Mouse (Mus musculus): ENCODE data around the gene Dock3. TPM values are rescaled to one million over a fixed set of nuclear protein-coding genes. Genes with fewer than 3 reads are reported as not detected.

Dock3 gene
- polyA plus RNA-seq, 1 experiment from 2014 or later = 0.19 TPM

GRCm38 (mm10) chr9:106908174-106908573 is 323.5 kb downstream of the Dock3 start:
- H3K27me3 ChIP-seq = peaks cover 27% of the 10 kb centered on the region
- ATAC-seq (no peak), DNase-seq (ENCODE audit: low read depth, low spot score) (no peak)
- ChIA-PET POLR2A (no interaction called here), CTCF (interaction anchor here (0.8 kb wide), 1 partner anchor 24 kb away, joined by 3 read pairs; no protein-coding TSS in a partner anchor)
- in situ Hi-C loops (cut with MboI; ENCODE audit: low pct_unique_long_range_greater_than_20kb) = no loop called here
- TF ChIP-seq CTCF (IDR thresholded peaks at IDR 0.05) = no peak

- in situ Hi-C loops (cut with MboI; ENCODE audit: low pct_unique_long_range_greater_than_20kb) = no loop called here
- ATAC-seq = no peak
- H3K27me3 ChIP-seq = peaks cover 26% of the 10 kb centered on the region
- ChIA-PET CTCF (interaction anchor here (0.8 kb wide), 1 partner anchor 47 kb away, joined by 3 read pairs; no protein-coding TSS in a partner anchor), POLR2A (no interaction called here)
- no peak for DNase-seq (ENCODE audit: low read depth, low spot score)
- TF ChIP-seq CTCF (IDR thresholded peaks at IDR 0.05) = no peak
These were observed 325.1 kb downstream of the Dock3 start for GRCm38 (mm10) chr9:106906597-106906996.

GRCm38 (mm10) chr9:106903791-106904134 is 327.9 kb downstream of the Dock3 start:
- POLR2A ChIA-PET = no interaction called here
- peak; percentile 62 for TF ChIP-seq CTCF (IDR thresholded peaks at IDR 0.05)
- ATAC-seq (peak; percentile 56), DNase-seq (ENCODE audit: low read depth, low spot score) (no peak)
- CTCF ChIA-PET = interaction anchor here (1.2 kb wide), 2 partner anchors 9 to 391 kb away, joined by 3 to 5 read pairs; no protein-coding TSS in a partner anchor
- in situ Hi-C loops (cut with MboI; ENCODE audit: low pct_unique_long_range_greater_than_20kb) = loop anchor here (5.0 kb wide), 1 partner anchor 389 kb away; no protein-coding TSS in a partner anchor
- peaks cover 20% of the 10 kb centered on the region for H3K27me3 ChIP-seq

GRCm38 (mm10) chr9:106903099-106903790 is 328.5 kb downstream of the Dock3 start:
- no peak for DNase-seq (ENCODE audit: low read depth, low spot score)
- ChIA-PET CTCF (interaction anchor here (1.0 to 1.2 kb wide), 3 partner anchors 10 to 391 kb away, joined by 3 to 5 read pairs (median 3); partner anchors contain the start of gene Manf), POLR2A (no interaction called here)
- in situ Hi-C loops (cut with MboI; ENCODE audit: low pct_unique_long_range_greater_than_20kb) = loop anchor here (5.0 kb wide), 1 partner anchor 389 kb away; no protein-coding TSS in a partner anchor
- H3K27me3 ChIP-seq = peaks cover 15% of the 10 kb centered on the region
- ATAC-seq = no peak
- TF ChIP-seq CTCF (IDR thresholded peaks at IDR 0.05) = no peak

GRCm38 (mm10) chr9:106901596-106901995 is 330.1 kb downstream of the Dock3 start:
- CTCF ChIA-PET = no interaction called here
- ATAC-seq = no peak
- POLR2A ChIA-PET = no interaction called here
- TF ChIP-seq CTCF (IDR thresholded peaks at IDR 0.05) = no peak
- H3K27me3 ChIP-seq = peaks cover 19% of the 10 kb centered on the region
- in situ Hi-C loops (cut with MboI; ENCODE audit: low pct_unique_long_range_greater_than_20kb) = loop anchor here (5.0 kb wide), 1 partner anchor 391 kb away; no protein-coding TSS in a partner anchor
- DNase-seq (ENCODE audit: low read depth, low spot score) = no peak

GRCm38 (mm10) chr9:106898901-106899300 is 332.8 kb downstream of the Dock3 start:
- no peak for TF ChIP-seq CTCF (IDR thresholded peaks at IDR 0.05)
- ChIA-PET CTCF (interaction anchor here (1.2 to 1.7 kb wide), 3 partner anchors 14 to 392 kb away, joined by 4 to 5 read pairs (median 4); partner anchors contain the start of gene Mapkapk3), POLR2A (no interaction called here)
- ATAC-seq (no peak), DNase-seq (ENCODE audit: low read depth, low spot score) (no peak)
- H3K27me3 ChIP-seq = peaks cover 20% of the 10 kb centered on the region
- in situ Hi-C loops (cut with MboI; ENCODE audit: low pct_unique_long_range_greater_than_20kb) = no loop called here

- no peak for TF ChIP-seq CTCF (IDR thresholded peaks at IDR 0.05)
- ATAC-seq (no peak), DNase-seq (ENCODE audit: low read depth, low spot score) (no peak)
- in situ Hi-C loops (cut with MboI; ENCODE audit: low pct_unique_long_range_greater_than_20kb) = loop anchor here (5.0 kb wide), 2 partner anchors 206 to 444 kb away; partner anchors contain the start of genes Hemk1 and Tex264
- H3K27me3 ChIP-seq = peaks cover 11% of the 10 kb centered on the region
- ChIA-PET POLR2A (no interaction called here), CTCF (no interaction called here)
These were observed 338.4 kb downstream of the Dock3 start for GRCm38 (mm10) chr9:106893327-106893726.

- peaks cover 10% of the 10 kb centered on the region for H3K27me3 ChIP-seq
- in situ Hi-C loops (cut with MboI; ENCODE audit: low pct_unique_long_range_greater_than_20kb) = loop anchor here (5.0 kb wide), 2 partner anchors 205 to 445 kb away; partner anchors contain the start of genes Hemk1 and Tex264
- no peak for ATAC-seq
- TF ChIP-seq CTCF (IDR thresholded peaks at IDR 0.05) = no peak
- ChIA-PET CTCF (no interaction called here), POLR2A (no interaction called here)
- DNase-seq (ENCODE audit: low read depth, low spot score) = no peak
These were observed 339.2 kb downstream of the Dock3 start for GRCm38 (mm10) chr9:106892552-106892875.

- DNase-seq (ENCODE audit: low read depth, low spot score) = peak; percentile 88
- no peak for TF ChIP-seq CTCF (IDR thresholded peaks at IDR 0.05)
- H3K27me3 ChIP-seq = peaks cover 5% of the 10 kb centered on the region
- ChIA-PET POLR2A (interaction anchor here (1.0 kb wide), 1 partner anchor 66 kb away, joined by 5 read pairs; no protein-coding TSS in a partner anchor), CTCF (interaction anchor here (1.5 kb wide), 1 partner anchor 11 kb away, joined by 3 read pairs; no protein-coding TSS in a partner anchor)
- in situ Hi-C loops (cut with MboI; ENCODE audit: low pct_unique_long_range_greater_than_20kb) = loop anchor here (5.0 kb wide), 2 partner anchors 205 to 445 kb away; partner anchors contain the start of genes Hemk1 and Tex264
- peak; percentile 96 for ATAC-seq
These were observed 339.7 kb downstream of the Dock3 start, which contains the start of gene Manf for GRCm38 (mm10) chr9:106891829-106892551. TSS of gene Manf (minus strand) at chr9:106891979.

GRCm38 (mm10) chr9:106891341-106891741 is 340.4 kb downstream of the Dock3 start:
- CTCF ChIA-PET = interaction anchor here (1.5 kb wide), 1 partner anchor 12 kb away, joined by 3 read pairs; no protein-coding TSS in a partner anchor
- in situ Hi-C loops (cut with MboI; ENCODE audit: low pct_unique_long_range_greater_than_20kb) = loop anchor here (5.0 kb wide), 2 partner anchors 204 to 446 kb away; partner anchors contain the start of genes Hemk1 and Tex264

More at GRCm38 (mm10) chr9:106891341-106891741, 340.4 kb downstream of the Dock3 start:
- POLR2A ChIA-PET = interaction anchor here (1.0 kb wide), 1 partner anchor 65 kb away, joined by 5 read pairs; no protein-coding TSS in a partner anchor
- H3K27me3 ChIP-seq = no peaks in the 10 kb centered on the region
- no peak for DNase-seq (ENCODE audit: low read depth, low spot score)
- TF ChIP-seq CTCF (IDR thresholded peaks at IDR 0.05) = no peak
- no peak for ATAC-seq
